Mouse (Mus musculus) thymus, postnatal 4 days (tissue): ENCODE results near the gene Gm47791.

Experiments
- DNase-seq: peaks from one replicate; pipeline ENCODE4 v3.0.0; 2021

The Gm47791 gene

GRCm38 (mm10) chr1:82771022-82771586, at the start of gene Gm47791:
TSS of gene Gm47791 (minus strand) at chr1:82771243.
- DNase-seq: no peak

GRCm38 (mm10) chr1:82820626-82821186, 49.7 kb upstream of the Gm47791 start:
- no peak for DNase-seq

- peak; percentile 43 for DNase-seq
Observed at GRCm38 (mm10) chr1:82820179-82820578, 49.1 kb upstream of the Gm47791 start.

- peak; percentile 42 for DNase-seq
Observed at GRCm38 (mm10) chr1:82819366-82819765, 48.3 kb upstream of the Gm47791 start.

- no peak for DNase-seq
Observed at GRCm38 (mm10) chr1:82815941-82816716, 45.1 kb upstream of the Gm47791 start.

- no peak for DNase-seq
Observed at GRCm38 (mm10) chr1:82811766-82812165, 40.7 kb upstream of the Gm47791 start.

GRCm38 (mm10) chr1:82808564-82808963, 37.5 kb upstream of the Gm47791 start:
- DNase-seq: no peak

GRCm38 (mm10) chr1:82807206-82807605, 36.2 kb upstream of the Gm47791 start:
- peak; percentile 53 for DNase-seq

GRCm38 (mm10) chr1:82806391-82806790, 35.3 kb upstream of the Gm47791 start:
- no peak for DNase-seq

GRCm38 (mm10) chr1:82804059-82804458, 33.0 kb upstream of the Gm47791 start:
- no peak for DNase-seq

- DNase-seq: peak; percentile 63
Observed at GRCm38 (mm10) chr1:82803608-82804007, 32.6 kb upstream of the Gm47791 start.

- DNase-seq: no peak
Observed at GRCm38 (mm10) chr1:82801105-82801783, 30.2 kb upstream of the Gm47791 start.

GRCm38 (mm10) chr1:82798922-82799321, 27.9 kb upstream of the Gm47791 start:
- DNase-seq: no peak

- no peak for DNase-seq
Observed at GRCm38 (mm10) chr1:82798304-82798703, 27.3 kb upstream of the Gm47791 start.

GRCm38 (mm10) chr1:82797088-82797487, 26.0 kb upstream of the Gm47791 start:
- no peak for DNase-seq

GRCm38 (mm10) chr1:82795702-82796443, 24.8 kb upstream of the Gm47791 start:
- no peak for DNase-seq

- no peak for DNase-seq
Observed at GRCm38 (mm10) chr1:82795211-82795610, 24.2 kb upstream of the Gm47791 start.

- DNase-seq: no peak
Observed at GRCm38 (mm10) chr1:82793986-82794385, 22.9 kb upstream of the Gm47791 start.

GRCm38 (mm10) chr1:82793110-82793509, 22.1 kb upstream of the Gm47791 start:
- DNase-seq: no peak

GRCm38 (mm10) chr1:82792238-82792637, 21.2 kb upstream of the Gm47791 start:
- no peak for DNase-seq

GRCm38 (mm10) chr1:82791105-82791504, 20.1 kb upstream of the Gm47791 start:
- no peak for DNase-seq

GRCm38 (mm10) chr1:82788070-82788469, 17.0 kb upstream of the Gm47791 start:
- no peak for DNase-seq

GRCm38 (mm10) chr1:82787414-82787813, 16.4 kb upstream of the Gm47791 start:
- DNase-seq: no peak
